Mouse (Mus musculus) heart, embryonic 13.5 days (tissue): ENCODE measurements around the gene Sprtn. TPM values are rescaled to one million over a fixed set of nuclear protein-coding genes. Genes with fewer than 3 reads are reported as not detected.
A peak's percentile ranks its signal among the peaks of the same experiment; 100 is the strongest.

Experiments
- ATAC-seq: fragments of 200-750 bp; cut with Nextera tagmentation; 2 replicates; pipeline ENCODE4 v1.8.0; 2017; ENCODE audit warnings: moderate TSS enrichment; ENCODE audit not compliant: insufficient number of reproducible peaks, low FRiP score, low TSS enrichment; ENCODE audit errors: extremely low read depth
- H3K27ac ChIP-seq: fragments of 300-500 bp; sonication (generic); replicated peaks from 2 replicates; pipeline ENCODE4 v1.5.1; 2015; ENCODE audit warnings: moderate library complexity, mild to moderate bottlenecking, inconsistent platforms
- H3K27me3 ChIP-seq: fragments of 300-500 bp; sonication (generic); replicated peaks from 2 replicates; pipeline ENCODE4 v1.6.1; 2015; ENCODE audit warnings: mild to moderate bottlenecking, inconsistent platforms
- H3K36me3 ChIP-seq: fragments of 300-500 bp; sonication (generic); 2 replicates; pipeline ENCODE4 v1.6.1; 2015; ENCODE audit warnings: mild to moderate bottlenecking, inconsistent platforms
- H3K4me1 ChIP-seq: fragments of 300-500 bp; sonication (generic); 2 replicates; pipeline ENCODE4 v1.6.1; 2015; ENCODE audit warnings: inconsistent platforms
- H3K4me2 ChIP-seq: fragments of 300-500 bp; sonication (generic); 2 replicates; pipeline ENCODE4 v1.6.1; 2015; ENCODE audit warnings: inconsistent platforms, mild to moderate bottlenecking, moderate library complexity
- H3K4me3 ChIP-seq: fragments of 300-500 bp; sonication (generic); 2 replicates; pipeline ENCODE4 v1.5.1; 2015; ENCODE audit warnings: moderate library complexity, mild to moderate bottlenecking, inconsistent platforms
- H3K9ac ChIP-seq: fragments of 300-500 bp; sonication (generic); 2 replicates; pipeline ENCODE4 v1.6.1; 2015; ENCODE audit warnings: inconsistent platforms, mild to moderate bottlenecking, moderate library complexity
- H3K9me3 ChIP-seq: fragments of 300-500 bp; sonication (generic); 2 replicates; pipeline ENCODE4 v1.6.1; 2016; ENCODE audit warnings: inconsistent platforms
- WGBS: fragments of 180-500 bp; shearing (Covaris S2); methylation state at CpG from one replicate; pipeline ENCODE4 v1.1.7; 2015; ENCODE audit warnings: mixed read lengths; 5-methylcytosine and 5-hydroxymethylcytosine counted together
- polyA plus RNA-seq: library from polyadenylated mRNA; unstranded; fragments of >200 nt; fragmentation: Nextera tagmentation; extraction: Ambion mirVana; gene quantifications from 2 replicates; pipeline ENCODE4 v1.2.1, GENCODE M21; 2015

The Sprtn gene
- polyA plus RNA-seq, 1 experiment from 2014 or later: 7.1 TPM

DNA sequence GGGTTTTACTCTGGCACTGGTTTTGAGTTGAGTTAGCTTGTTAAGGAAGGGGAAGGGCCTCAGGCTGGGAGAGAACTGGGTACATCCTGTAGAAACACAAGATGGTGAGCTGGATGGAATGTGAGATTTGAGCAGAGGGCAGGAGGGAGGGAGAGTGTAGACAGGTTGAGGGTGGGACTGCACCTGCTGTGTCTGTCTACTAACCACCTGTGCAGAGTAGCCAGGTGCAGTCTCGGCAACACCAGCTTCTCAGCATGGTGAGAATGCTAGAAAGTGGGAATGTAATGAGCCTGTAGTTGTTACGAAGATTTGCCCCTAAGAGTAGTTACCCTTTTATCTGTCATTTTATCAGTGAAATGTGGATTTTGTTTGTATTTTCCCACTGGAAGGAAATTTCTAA lies 7.8 kb downstream of the Sprtn start:
- WGBS: 86% methylated on average over 2 of the region's 2 CpGs

GRCm38 (mm10) chr8:124909936-124910335 lies 12.2 kb downstream of the Sprtn start:
- peaks cover 21% of the 10 kb centered on the region for H3K4me1 ChIP-seq
- H3K4me2 ChIP-seq: no peak overlapping the region
- H3K27me3 ChIP-seq: no peaks in the 10 kb centered on the region
- H3K36me3 ChIP-seq: peaks cover 99% of the 10 kb centered on the region
- no peak for ATAC-seq
- no peak overlapping the region for H3K9ac ChIP-seq
- H3K4me3 ChIP-seq: no peak overlapping the region
- H3K9me3 ChIP-seq: peaks cover 6% of the 10 kb centered on the region; the same call in 1 of the 2 replicates
- 65% methylated on average over 16 of the region's 16 CpGs for WGBS
- H3K27ac ChIP-seq: peak overlapping the region; percentile 52; the same call in 1 of the 2 replicates

More for the DNA sequence above, 7.8 kb downstream of the Sprtn start:
- Histone ChIP-seq H3K9ac (no peak overlapping the region), H3K27ac (no peak overlapping the region), H3K36me3 (peaks cover 95% of the 10 kb centered on the region), H3K27me3 (no peaks in the 10 kb centered on the region), H3K9me3 (no peaks in the 10 kb centered on the region), H3K4me2 (no peak overlapping the region), H3K4me1 (peaks cover 13% of the 10 kb centered on the region), H3K4me3 (no peak overlapping the region)
- no peak for ATAC-seq

DNA sequence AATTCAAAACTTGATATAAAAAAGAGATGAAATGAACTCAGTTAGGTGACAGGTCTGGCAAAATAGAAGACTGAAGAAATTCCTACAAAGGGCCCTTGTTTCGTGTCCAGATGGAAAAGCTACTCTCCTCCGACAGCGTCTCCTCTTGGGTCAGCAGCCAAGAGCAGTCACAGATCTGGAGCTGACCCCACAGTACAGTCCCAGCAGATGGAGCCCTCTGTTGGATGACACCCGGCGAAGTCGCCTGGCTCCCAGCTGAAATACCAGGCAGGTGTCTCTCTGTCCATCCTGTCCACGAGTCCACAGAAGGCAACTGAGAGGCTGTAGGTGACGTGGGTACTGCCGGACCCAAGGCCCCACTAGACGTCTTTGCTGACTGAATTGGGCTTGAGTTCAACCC lies 12.7 kb downstream of the Sprtn start:
- no peak overlapping the region for H3K4me3 ChIP-seq
- H3K36me3 ChIP-seq: peaks cover 99% of the 10 kb centered on the region
- H3K9ac ChIP-seq: no peak overlapping the region
- H3K4me2 ChIP-seq: no peak overlapping the region
- H3K4me1 ChIP-seq: peaks cover 21% of the 10 kb centered on the region
- peak overlapping the region; percentile 41; the same call in 1 of the 2 replicates for H3K27ac ChIP-seq
- no peak for ATAC-seq
- WGBS: 66% methylated on average over 10 of the region's 10 CpGs
- H3K9me3 ChIP-seq: peaks cover 6% of the 10 kb centered on the region; the same call in 1 of the 2 replicates
- H3K27me3 ChIP-seq: no peaks in the 10 kb centered on the region

DNA sequence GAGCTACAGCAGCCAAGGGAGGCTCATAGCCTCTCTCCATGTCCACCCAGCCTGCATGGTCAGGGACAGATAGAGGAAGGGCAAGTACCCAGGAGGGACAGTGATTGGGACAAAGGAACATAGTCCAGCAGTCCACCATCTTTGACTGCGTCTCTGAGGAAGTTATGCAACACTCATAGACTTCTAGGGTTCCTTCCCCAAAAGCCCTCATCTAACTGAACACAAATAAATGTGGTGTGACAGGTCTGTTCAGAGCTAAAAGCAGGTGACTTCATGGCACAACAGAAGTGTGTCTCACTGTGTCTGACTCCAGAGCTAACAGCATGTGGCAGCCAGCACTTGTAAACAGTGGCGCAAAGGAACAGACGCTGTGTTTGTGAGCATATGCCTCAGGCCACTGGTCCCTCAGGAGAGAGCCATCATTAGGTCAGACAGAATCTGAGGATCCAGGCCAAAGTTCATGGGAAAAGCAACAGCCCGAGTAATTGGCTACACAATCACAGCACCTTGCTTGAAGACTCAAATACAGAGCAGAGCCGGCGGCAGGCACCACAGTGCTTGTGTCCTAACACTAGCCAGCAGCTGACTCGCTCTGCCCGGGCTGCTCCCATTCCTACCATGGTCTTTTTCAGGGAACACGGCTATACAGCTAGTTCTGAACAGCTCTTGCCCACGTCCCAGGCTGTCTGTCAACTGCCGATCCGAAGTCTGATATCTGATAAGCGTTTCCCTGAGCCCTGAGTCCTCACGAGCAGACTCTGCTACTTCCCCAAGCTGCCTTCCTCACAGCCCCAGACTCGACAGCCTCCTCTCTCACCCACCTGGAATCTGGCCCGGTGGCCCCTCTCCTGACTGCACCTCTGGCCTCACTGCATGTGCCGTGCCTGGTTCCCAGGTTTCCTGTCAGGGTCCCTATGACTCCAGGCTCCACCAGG lies 14.5 kb downstream of the Sprtn start:
- H3K9ac ChIP-seq: no peak overlapping the region
- WGBS: 67% methylated on average over 17 of the region's 17 CpGs

DNA sequence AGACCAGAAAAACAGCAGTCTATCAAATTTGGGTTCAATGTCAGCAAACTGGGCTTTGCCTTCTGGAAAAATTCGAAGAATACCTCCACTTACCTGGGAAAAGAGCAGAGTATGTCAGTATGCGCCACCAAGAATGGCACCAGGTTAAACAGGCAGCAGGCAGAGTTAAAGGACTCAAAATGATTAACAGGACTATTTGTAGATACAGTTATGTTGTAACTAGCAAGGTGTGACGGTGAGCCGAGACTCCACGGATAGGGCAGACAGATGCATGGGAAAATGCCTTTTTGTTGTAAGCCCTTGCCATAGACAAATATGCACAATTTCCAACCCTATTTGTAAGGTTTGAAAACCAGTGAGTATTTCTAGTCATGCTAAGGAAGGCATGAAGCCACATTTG lies 16.4 kb downstream of the Sprtn start:
- H3K4me3 ChIP-seq: no peak overlapping the region
- no peak overlapping the region for H3K4me2 ChIP-seq
- H3K36me3 ChIP-seq: peaks cover 66% of the 10 kb centered on the region
- H3K4me1 ChIP-seq: peaks cover 53% of the 10 kb centered on the region
- ATAC-seq: no peak
- no peak overlapping the region for H3K27ac ChIP-seq
- 87% methylated on average over 5 of the region's 5 CpGs for WGBS
- H3K27me3 ChIP-seq: no peaks in the 10 kb centered on the region
- peaks cover 6% of the 10 kb centered on the region; the same call in 1 of the 2 replicates for H3K9me3 ChIP-seq
- H3K9ac ChIP-seq: no peak overlapping the region

More for the DNA sequence above, 14.5 kb downstream of the Sprtn start:
- H3K4me3 ChIP-seq: no peak overlapping the region
- no peak overlapping the region for H3K4me2 ChIP-seq
- no peak for ATAC-seq
- no peaks in the 10 kb centered on the region for H3K27me3 ChIP-seq
- peaks cover 85% of the 10 kb centered on the region for H3K36me3 ChIP-seq
- H3K9me3 ChIP-seq: peaks cover 6% of the 10 kb centered on the region; the same call in 1 of the 2 replicates
- peaks cover 37% of the 10 kb centered on the region for H3K4me1 ChIP-seq
- H3K27ac ChIP-seq: no peak overlapping the region

DNA sequence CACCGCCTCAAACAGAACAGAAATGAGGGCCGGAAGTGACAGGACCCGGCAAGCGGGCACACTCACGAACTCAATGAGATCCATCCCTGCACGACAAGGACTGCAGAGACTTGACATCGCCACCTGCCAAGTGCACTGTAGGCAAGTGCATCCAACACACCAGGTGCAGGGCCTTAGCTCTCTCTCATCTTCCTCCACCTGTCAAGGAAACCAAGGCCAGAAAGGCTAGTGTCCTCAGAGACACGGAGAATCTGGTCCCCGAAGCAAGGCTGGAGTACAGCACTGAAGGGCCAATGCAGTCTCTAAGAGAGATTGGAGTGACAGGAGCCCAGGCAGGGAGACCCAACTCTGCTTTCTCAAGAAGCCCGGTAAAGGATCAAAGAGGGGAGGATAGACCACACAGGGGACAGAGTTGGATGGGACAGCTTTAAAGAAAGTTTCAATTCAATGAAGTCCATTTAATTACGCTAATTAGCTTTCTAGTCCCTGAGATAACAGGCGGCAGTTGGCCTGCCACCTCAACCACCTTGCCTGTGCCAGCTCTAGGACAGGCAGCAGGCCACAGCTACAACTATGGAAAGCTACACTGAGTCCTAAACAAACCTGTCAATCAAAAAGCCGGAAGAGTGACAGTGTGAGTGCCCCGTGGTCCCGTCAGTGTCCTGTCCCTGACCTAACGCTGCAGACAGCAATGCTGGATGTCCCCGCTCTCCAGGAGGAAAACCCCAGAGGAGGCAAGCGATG lies 20.2 kb downstream of the Sprtn start:
- ATAC-seq: no peak
- H3K9ac ChIP-seq: no peak overlapping the region
- H3K4me2 ChIP-seq: no peak overlapping the region
- H3K4me3 ChIP-seq: no peak overlapping the region
- WGBS: 77% methylated on average over 18 of the region's 18 CpGs
- no peak overlapping the region; the same call in 1 of the 2 replicates for H3K27ac ChIP-seq
- H3K27me3 ChIP-seq: no peaks in the 10 kb centered on the region
- peaks cover 29% of the 10 kb centered on the region for H3K36me3 ChIP-seq
- peaks cover 63% of the 10 kb centered on the region for H3K4me1 ChIP-seq
- peaks cover 6% of the 10 kb centered on the region; the same call in 1 of the 2 replicates for H3K9me3 ChIP-seq

DNA sequence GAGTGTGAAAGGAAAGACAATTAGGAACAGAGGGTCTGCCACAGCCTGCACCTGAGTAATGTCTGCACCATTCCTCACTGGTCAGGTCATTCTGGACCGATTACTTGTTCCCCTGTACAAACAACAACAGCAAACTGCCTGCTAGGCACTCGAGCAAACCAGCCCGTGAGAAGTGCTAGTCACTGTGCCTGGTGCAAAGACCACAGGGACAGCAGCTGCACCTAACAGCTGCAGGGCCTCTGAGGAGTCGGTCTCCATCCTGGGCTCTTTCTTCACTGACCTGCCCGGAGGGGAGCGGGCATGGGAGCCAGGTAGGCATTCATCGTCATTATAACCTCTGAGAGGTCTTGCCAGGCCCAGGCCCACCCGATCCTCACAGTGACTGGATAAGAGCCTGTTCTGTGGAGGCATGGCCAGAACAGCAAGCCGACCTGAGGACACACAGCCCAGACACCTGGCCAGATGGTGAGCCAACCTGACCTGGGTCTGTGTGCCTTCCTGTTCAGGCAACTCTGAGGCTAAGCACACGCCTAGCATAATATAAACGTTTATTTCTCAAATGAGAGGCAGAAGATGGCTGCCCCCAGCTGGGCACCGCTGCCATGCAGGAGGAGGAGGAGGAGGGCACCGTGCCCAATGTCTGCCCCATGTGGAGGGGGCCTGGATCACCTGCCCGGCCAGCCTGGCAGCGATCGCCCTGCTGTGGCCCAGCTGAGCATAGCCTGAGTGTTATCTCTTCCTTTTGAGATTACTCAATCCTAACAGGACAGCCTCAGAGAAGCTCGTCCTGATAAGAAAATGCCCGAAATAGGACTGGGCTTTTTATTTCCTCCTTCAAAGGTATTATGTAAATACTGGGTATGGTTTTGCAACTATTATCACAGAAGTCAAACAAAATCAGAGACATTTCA lies 23.9 kb downstream of the Sprtn start:
- 41% methylated on average over 18 of the region's 18 CpGs for WGBS
- Histone ChIP-seq H3K4me2 (peak overlapping the region; percentile 49), H3K4me3 (peak overlapping the region; percentile 8; the same call in 1 of the 2 replicates), H3K9ac (peak overlapping the region; percentile 55), H3K36me3 (peaks cover 10% of the 10 kb centered on the region), H3K27me3 (no peaks in the 10 kb centered on the region), H3K4me1 (peaks cover 88% of the 10 kb centered on the region), H3K27ac (peak overlapping the region; percentile 60), H3K9me3 (no peaks in the 10 kb centered on the region)
- ATAC-seq: no peak

GRCm38 (mm10) chr8:124922490-124923089 lies 24.9 kb downstream of the Sprtn start:
- Histone ChIP-seq H3K4me1 (peaks cover 88% of the 10 kb centered on the region), H3K36me3 (peaks cover 10% of the 10 kb centered on the region), H3K4me3 (peak overlapping the region; percentile 8; the same call in 1 of the 2 replicates), H3K27ac (peak overlapping the region; percentile 60), H3K9ac (0 out of 2 replicates have a peak overlapping the region, but pooled peaks have one; percentile 55), H3K4me2 (peak overlapping the region; percentile 49; the same call in 1 of the 2 replicates), H3K27me3 (no peaks in the 10 kb centered on the region), H3K9me3 (no peaks in the 10 kb centered on the region)
- ATAC-seq: no peak
- WGBS: 71% methylated on average over 11 of the region's 11 CpGs

- no peak overlapping the region for H3K9ac ChIP-seq
- no peaks in the 10 kb centered on the region for H3K27me3 ChIP-seq
- no peak overlapping the region for H3K4me2 ChIP-seq
- no peak for ATAC-seq
- H3K4me3 ChIP-seq: no peak overlapping the region
- peaks cover 16% of the 10 kb centered on the region for H3K36me3 ChIP-seq
- peak overlapping the region; percentile 25; the same call in 1 of the 2 replicates for H3K27ac ChIP-seq
- no peaks in the 10 kb centered on the region for H3K9me3 ChIP-seq
- 84% methylated on average over 15 of the region's 15 CpGs for WGBS
- H3K4me1 ChIP-seq: peaks cover 88% of the 10 kb centered on the region
These were observed 26.4 kb downstream of the Sprtn start for GRCm38 (mm10) chr8:124923971-124924652.
